Mouse (Mus musculus): ENCODE results near the gene Abl1.

The Abl1 gene

GRCm38 (mm10) chr2:31776479-31776878 is 88.3 kb downstream of the Abl1 start:
- no peak for ATAC-seq (ENCODE audit: insufficient number of reproducible peaks, low FRiP score, low TSS enrichment)

GRCm38 (mm10) chr2:31779258-31779657 is 91.1 kb downstream of the Abl1 start:
- no peak for ATAC-seq (ENCODE audit: insufficient number of reproducible peaks, low FRiP score, low TSS enrichment)

DNA sequence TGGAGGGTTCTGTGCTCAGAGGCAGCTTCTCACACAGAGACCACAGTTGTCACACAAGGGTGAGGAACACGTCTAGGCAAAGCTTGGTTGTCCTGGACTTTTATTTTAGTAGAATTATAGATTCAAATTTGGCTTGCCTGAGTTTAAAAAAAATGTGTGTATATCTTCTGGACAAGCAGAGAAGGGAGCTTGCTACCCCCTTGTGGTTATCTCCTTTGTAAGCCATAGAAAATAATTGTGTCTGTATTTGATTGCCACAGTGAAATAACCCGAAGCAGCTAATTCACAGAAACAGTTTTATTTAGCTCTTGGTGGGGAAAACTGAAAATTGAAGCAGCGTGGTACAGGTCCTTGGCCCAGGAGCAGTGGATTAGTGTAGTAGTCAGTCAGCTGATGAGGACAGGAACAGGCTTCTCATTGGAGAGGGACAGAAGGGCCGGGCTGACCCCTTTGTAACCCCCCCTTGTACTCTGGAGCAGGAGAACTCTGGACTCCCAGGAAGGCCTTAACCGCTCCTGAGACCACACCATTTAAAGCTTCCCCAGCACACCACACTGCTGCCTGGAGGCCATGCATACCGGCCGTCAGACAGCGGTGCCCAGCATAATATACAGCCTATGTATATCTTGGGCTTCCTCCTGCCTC is 94.9 kb downstream of the Abl1 start:
- ATAC-seq (ENCODE audit: insufficient number of reproducible peaks, low FRiP score, low TSS enrichment), result no peak

DNA sequence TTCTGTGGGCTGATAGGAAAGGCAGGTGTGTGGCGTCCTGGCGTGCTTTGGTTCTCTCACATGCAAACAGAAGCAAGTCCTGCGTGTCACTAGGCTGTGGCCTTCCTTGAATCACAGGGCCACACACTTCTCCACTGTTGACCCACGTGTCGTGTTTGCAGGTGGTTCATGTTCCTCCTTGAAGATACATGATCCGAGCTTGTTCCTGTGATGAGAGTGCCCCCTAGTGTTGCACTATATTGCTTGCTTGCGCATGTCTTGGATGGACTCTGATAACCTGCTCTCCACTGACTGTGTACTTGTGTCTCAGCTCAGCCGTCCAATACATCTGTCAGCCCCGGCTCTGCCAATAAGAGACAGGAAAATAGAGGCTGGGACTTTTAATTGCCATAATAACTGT is 96.9 kb downstream of the Abl1 start:
- ATAC-seq (ENCODE audit: insufficient number of reproducible peaks, low FRiP score, low TSS enrichment), result 0 out of 2 replicates have a peak, but pooled peaks have one; percentile 47

GRCm38 (mm10) chr2:31787029-31787428 is 98.9 kb downstream of the Abl1 start:
- ATAC-seq (ENCODE audit: insufficient number of reproducible peaks, low FRiP score, low TSS enrichment), result peak; percentile 70

GRCm38 (mm10) chr2:31788227-31788626 is 100.1 kb downstream of the Abl1 start:
- ATAC-seq (ENCODE audit: insufficient number of reproducible peaks, low FRiP score, low TSS enrichment), result no peak

- no peak for ATAC-seq (ENCODE audit: insufficient number of reproducible peaks, low FRiP score, low TSS enrichment)
Observed at GRCm38 (mm10) chr2:31789215-31789614, 101.0 kb downstream of the Abl1 start.

DNA sequence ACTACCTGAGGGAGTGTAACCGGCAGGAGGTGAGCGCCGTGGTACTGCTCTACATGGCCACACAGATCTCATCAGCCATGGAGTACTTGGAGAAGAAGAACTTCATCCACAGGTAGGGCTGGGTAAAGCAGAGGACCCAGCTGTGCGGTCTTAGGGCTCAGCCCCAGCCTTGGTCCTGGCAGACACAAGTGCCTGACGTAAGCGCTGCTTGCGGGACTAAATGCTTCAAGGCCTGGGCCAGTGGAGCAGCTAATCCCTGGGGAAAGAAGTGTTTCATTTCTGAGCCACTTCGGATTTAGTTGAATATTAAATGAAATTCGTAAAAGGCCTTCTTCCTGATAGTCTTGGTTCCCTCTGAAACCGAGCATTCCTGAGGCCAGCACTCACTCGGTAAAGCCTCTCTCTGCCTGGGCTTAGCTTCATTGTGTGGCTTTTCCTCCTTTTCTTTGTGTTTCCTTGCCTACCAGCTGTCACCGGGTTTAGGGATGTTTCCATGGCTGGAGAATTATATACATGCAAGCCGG is 102.6 kb downstream of the Abl1 start:
- no peak for ATAC-seq (ENCODE audit: insufficient number of reproducible peaks, low FRiP score, low TSS enrichment)

DNA sequence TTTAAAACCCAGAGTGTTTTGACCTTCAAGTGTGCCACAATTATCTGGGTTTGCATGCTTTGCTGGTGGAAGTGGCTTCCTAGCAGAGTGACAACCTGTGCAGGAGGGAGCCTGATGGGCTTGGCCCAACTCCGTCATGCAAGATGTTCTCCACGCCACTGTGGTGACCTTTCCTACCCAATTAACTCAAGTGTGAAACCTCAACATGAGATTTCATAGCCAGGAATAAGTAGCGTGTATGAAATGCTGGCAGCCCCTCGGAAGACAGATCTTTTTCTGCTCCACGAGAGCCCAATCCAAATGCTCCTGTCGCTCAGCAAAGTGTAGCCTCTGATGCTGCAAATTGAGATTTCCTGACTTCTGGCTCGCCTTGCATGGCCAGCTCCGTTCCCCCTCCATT is 103.1 kb downstream of the Abl1 start:
- ATAC-seq (ENCODE audit: insufficient number of reproducible peaks, low FRiP score, low TSS enrichment), result no peak

- no peak for ATAC-seq (ENCODE audit: insufficient number of reproducible peaks, low FRiP score, low TSS enrichment)
Observed at GRCm38 (mm10) chr2:31792611-31793010, 104.4 kb downstream of the Abl1 start.

DNA sequence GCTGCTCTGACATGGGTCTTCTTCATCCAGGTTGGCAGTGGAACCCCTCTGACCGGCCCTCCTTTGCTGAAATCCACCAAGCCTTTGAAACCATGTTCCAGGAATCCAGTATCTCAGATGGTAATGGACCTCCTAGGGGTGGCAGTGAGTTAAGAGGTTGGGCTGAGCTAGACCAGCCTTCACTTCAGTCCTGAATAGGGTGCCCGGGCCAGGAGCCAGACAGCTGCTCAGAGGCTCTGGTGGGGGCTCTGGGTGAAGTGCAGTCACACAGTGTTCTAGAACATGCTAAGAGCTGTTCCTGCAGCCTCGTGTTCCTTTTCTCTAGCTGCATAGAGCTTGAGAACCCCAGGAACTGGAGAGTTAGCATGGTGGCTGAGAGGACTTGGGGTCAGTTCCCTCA is 108.8 kb downstream of the Abl1 start:
- no peak for ATAC-seq (ENCODE audit: insufficient number of reproducible peaks, low FRiP score, low TSS enrichment)

DNA sequence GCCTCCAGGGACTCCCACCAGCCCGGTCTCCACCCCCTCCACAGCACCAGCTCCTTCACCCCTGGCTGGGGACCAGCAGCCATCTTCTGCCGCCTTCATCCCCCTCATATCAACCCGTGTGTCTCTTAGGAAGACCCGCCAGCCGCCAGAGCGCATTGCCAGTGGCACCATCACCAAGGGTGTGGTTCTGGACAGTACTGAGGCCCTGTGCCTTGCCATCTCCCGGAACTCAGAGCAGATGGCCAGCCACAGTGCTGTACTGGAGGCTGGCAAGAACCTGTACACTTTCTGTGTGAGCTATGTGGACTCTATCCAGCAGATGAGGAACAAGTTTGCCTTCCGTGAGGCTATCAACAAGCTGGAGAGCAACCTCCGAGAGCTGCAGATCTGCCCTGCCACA is 113.2 kb downstream of the Abl1 start:
- 0 out of 2 replicates have a peak, but pooled peaks have one; percentile 42 for ATAC-seq (ENCODE audit: insufficient number of reproducible peaks, low FRiP score, low TSS enrichment)

DNA sequence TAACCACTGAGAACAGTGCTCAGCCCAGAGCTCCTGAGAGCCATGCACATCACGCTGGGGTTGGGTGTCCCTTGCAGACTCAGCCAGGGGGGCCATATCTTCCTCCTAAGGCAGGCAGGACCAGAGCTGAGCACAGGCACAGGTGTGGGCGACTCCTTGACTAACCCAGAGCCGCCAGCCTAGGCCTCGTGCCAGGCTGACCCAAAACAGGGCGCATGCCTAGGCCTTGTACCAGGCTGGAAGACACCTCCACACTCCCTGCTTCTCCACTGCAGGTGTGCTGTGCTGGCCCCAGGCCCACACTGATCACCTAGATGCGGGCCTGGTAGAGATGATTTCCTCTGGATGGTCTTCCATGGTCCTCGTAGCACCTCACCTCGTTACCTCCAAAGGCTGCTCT is 114.6 kb downstream of the Abl1 start:
- no peak for ATAC-seq (ENCODE audit: insufficient number of reproducible peaks, low FRiP score, low TSS enrichment)

DNA sequence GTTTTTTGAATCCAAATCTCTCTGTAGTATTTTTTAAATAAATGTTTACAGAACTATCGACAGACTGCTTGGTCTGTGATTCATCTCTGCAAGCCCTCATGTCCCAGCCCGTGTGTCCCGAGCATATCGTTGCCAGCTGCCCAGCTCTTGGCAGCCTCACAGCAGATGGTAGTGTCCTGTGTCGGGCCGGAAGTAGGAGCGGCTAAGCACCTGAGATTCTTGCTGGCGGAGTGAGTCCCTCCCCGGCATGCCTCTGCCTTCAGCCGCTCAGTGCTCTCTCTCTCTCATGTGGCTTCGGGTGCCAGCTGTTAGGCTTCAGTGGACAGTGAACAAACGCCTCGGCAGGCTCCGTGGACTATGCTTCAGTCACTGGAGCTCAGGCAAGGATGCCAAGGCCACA is 115.3 kb downstream of the Abl1 start:
- no peak for ATAC-seq (ENCODE audit: insufficient number of reproducible peaks, low FRiP score, low TSS enrichment)

DNA sequence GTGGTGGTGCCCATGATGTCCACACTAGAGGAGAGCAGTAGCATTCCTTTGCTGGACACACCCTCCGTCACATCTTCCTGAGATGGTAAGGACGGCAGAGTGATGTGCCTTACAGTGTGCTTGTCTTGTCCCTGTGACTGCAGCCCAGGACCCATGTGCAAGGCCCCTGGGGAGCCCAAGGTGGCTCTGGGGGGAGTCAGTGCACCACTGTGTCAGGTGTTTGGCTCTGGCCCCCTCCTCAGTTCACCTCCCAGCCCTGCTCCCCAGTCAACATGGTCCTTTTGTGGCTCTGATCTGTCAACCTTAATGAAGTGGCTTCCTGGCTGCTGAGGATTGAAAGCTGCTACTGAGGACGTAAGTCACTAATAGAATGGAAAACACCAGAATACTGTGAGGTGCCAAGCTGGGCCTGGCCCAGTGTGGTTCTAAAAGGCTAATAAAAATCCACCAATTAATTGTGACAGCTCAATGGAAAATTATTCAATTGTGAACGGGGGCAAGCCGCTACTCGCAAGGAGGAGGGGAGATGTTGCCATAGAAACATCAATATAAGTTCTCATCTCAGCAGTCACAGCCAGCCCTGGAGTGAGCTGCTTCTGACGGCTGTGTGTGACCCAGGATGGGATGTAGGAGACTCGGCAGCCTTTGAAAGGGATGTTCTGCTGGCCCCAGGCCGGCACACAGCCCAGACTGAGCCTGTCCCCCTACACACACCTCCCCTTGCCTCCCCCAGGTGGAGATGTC is 118.6 kb downstream of the Abl1 start:
- ATAC-seq (ENCODE audit: insufficient number of reproducible peaks, low FRiP score, low TSS enrichment), result no peak

GRCm38 (mm10) chr2:31808410-31809357 is 120.5 kb downstream of the Abl1 start:
- no peak for ATAC-seq (ENCODE audit: insufficient number of reproducible peaks, low FRiP score, low TSS enrichment)

DNA sequence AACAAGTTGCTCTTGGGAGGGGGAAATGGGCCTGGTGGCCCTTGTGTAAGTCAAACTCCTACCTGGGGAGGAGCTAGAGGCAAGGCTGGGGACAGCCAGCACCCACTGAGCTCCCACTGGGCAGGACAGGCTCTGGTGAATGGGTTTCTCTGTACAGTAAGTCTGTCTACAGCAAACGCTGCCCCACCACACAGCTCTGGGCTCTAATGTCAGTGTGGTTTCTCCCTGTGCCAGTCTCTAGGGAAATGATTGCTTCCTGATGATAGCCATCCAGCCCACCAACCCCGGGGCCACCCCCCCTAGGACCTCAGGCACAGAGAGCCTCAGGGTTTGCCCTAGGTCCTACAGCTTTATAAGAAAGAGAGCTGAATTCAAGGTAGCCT is 121.2 kb downstream of the Abl1 start:
- ATAC-seq (ENCODE audit: insufficient number of reproducible peaks, low FRiP score, low TSS enrichment), result no peak

- ATAC-seq (ENCODE audit: insufficient number of reproducible peaks, low FRiP score, low TSS enrichment), result no peak
Observed at GRCm38 (mm10) chr2:31810444-31810843, 122.3 kb downstream of the Abl1 start, which contains the start of gene Qrfp. Gene Qrfp (minus strand): TSS chr2:31810580.

- ATAC-seq (ENCODE audit: insufficient number of reproducible peaks, low FRiP score, low TSS enrichment), result no peak
Observed at GRCm38 (mm10) chr2:31811086-31811958, 123.1 kb downstream of the Abl1 start.

- no peak for ATAC-seq (ENCODE audit: insufficient number of reproducible peaks, low FRiP score, low TSS enrichment)
Observed at GRCm38 (mm10) chr2:31813641-31814040, 125.5 kb downstream of the Abl1 start.

Data from cerebellum, adult (tissue).